Mouse (Mus musculus): ENCODE results near the gene Tbx3. TPM values are rescaled to one million over a fixed set of nuclear protein-coding genes. Genes with fewer than 3 reads are reported as not detected.

Tbx3 gene
- polyA plus RNA-seq, 2 experiments: 1.4 to 2.4 TPM

- TF ChIP-seq EP300 (IDR thresholded peaks at IDR 0.05; ENCODE audit: low read depth) (no peak), CTCF (IDR thresholded peaks at IDR 0.05; ENCODE audit: low read depth) (0 out of 2 replicates have a peak, but pooled peaks have one; percentile 6)
- H3K27me3 ChIP-seq (ENCODE audit: control insufficient read depth, insufficient read depth, low read length): peaks cover 50% of the 10 kb centered on the region
- no peak for ATAC-seq (ENCODE audit: insufficient read depth)
- WGBS (ENCODE audit: insufficient replicate concordance): 30% methylated on average over 2 of the region's 2 CpGs
- no peaks in the 10 kb centered on the region for H3K36me3 ChIP-seq (replicated peaks; ENCODE audit: control insufficient read depth, insufficient read depth, low read depth)
- H3K27ac ChIP-seq: no peak overlapping the region
- no peak overlapping the region for H3K9ac ChIP-seq (replicated peaks)
- 0 out of 4 replicates have a peak, but pooled peaks cover 0 to 2% of the 10 kb centered on the region in 2 experiments for H3K4me1 ChIP-seq (replicated peaks; ENCODE audit: control insufficient read depth in 2 of 2, insufficient read depth in 2 of 2, low read length in 1 of 2)
- no peak overlapping the region for H3K4me3 ChIP-seq (ENCODE audit: insufficient read depth in 1 of 2, low read depth in 2 of 2, low read length in 2 of 2)
- no peak overlapping the region for H3K4me2 ChIP-seq (ENCODE audit: low read depth)
- no peaks in the 10 kb centered on the region for H3K9me3 ChIP-seq (ENCODE audit: control insufficient read depth, low read length)
- DNase-seq (ENCODE audit: low read depth in 3 of 3, low spot score in 3 of 3): no peak
Measured at GRCm38 (mm10) chr5:119676245-119676644, 5.8 kb downstream of the Tbx3 start.

- TF ChIP-seq CTCF (IDR thresholded peaks at IDR 0.05; ENCODE audit: low read depth): no peak
- TF ChIP-seq EP300 (IDR thresholded peaks at IDR 0.05; ENCODE audit: low read depth): no peak
- ATAC-seq (ENCODE audit: insufficient read depth) (no peak), DNase-seq (ENCODE audit: low read depth in 3 of 3, low spot score in 3 of 3) (no peak)
- Histone ChIP-seq H3K27me3 (ENCODE audit: control insufficient read depth, insufficient read depth, low read length) (peaks cover 46% of the 10 kb centered on the region), H3K4me2 (ENCODE audit: low read depth) (no peak overlapping the region), H3K9me3 (ENCODE audit: control insufficient read depth, low read length) (no peaks in the 10 kb centered on the region), H3K9ac (replicated peaks) (no peak overlapping the region), H3K4me3 (ENCODE audit: insufficient read depth in 1 of 2, low read depth in 2 of 2, low read length in 2 of 2) (no peak overlapping the region), H3K4me1 (replicated peaks; ENCODE audit: control insufficient read depth in 2 of 2, insufficient read depth in 2 of 2, low read length in 1 of 2) (0 out of 4 replicates have a peak, but pooled peaks cover 0 to 2% of the 10 kb centered on the region in 2 experiments), H3K27ac (no peak overlapping the region), H3K36me3 (replicated peaks; ENCODE audit: control insufficient read depth, insufficient read depth, low read depth) (no peaks in the 10 kb centered on the region)
- WGBS (ENCODE audit: insufficient replicate concordance): 44% methylated on average over 5 of the region's 5 CpGs
Measured at GRCm38 (mm10) chr5:119678516-119678915, 8.0 kb downstream of the Tbx3 start.

- DNase-seq (ENCODE audit: low read depth in 3 of 3, low spot score in 3 of 3) (no peak), ATAC-seq (ENCODE audit: insufficient read depth) (no peak)
- Histone ChIP-seq H3K4me3 (ENCODE audit: insufficient read depth in 1 of 2, low read depth in 2 of 2, low read length in 2 of 2) (no peak overlapping the region), H3K4me2 (ENCODE audit: low read depth) (no peak overlapping the region), H3K36me3 (replicated peaks; ENCODE audit: control insufficient read depth, insufficient read depth, low read depth) (no peaks in the 10 kb centered on the region), H3K9me3 (ENCODE audit: control insufficient read depth, low read length) (no peaks in the 10 kb centered on the region), H3K9ac (replicated peaks) (no peak overlapping the region), H3K4me1 (replicated peaks; ENCODE audit: control insufficient read depth in 2 of 2, insufficient read depth in 2 of 2, low read length in 1 of 2) (0 out of 4 replicates have a peak, but pooled peaks cover 0 to 2% of the 10 kb centered on the region in 2 experiments), H3K27me3 (ENCODE audit: control insufficient read depth, insufficient read depth, low read length) (peaks cover 43% of the 10 kb centered on the region), H3K27ac (no peak overlapping the region)
- TF ChIP-seq EP300 (IDR thresholded peaks at IDR 0.05; ENCODE audit: low read depth): no peak
- no peak for TF ChIP-seq CTCF (IDR thresholded peaks at IDR 0.05; ENCODE audit: low read depth)
Measured at GRCm38 (mm10) chr5:119679084-119679483, 8.6 kb downstream of the Tbx3 start.

- H3K4me2 ChIP-seq (ENCODE audit: low read depth): no peak overlapping the region
- H3K9me3 ChIP-seq (ENCODE audit: control insufficient read depth, low read length): no peaks in the 10 kb centered on the region
- no peak for DNase-seq (ENCODE audit: low read depth in 3 of 3, low spot score in 3 of 3)
- H3K4me1 ChIP-seq (replicated peaks; ENCODE audit: control insufficient read depth in 2 of 2, insufficient read depth in 2 of 2, low read length in 1 of 2): 0 out of 4 replicates have a peak, but pooled peaks cover 0 to 2% of the 10 kb centered on the region in 2 experiments
- 31% methylated on average over 10 of the region's 10 CpGs for WGBS (ENCODE audit: insufficient replicate concordance)
- no peak overlapping the region for H3K27ac ChIP-seq
- TF ChIP-seq EP300 (IDR thresholded peaks at IDR 0.05; ENCODE audit: low read depth): no peak
- TF ChIP-seq CTCF (IDR thresholded peaks at IDR 0.05; ENCODE audit: low read depth): no peak
- peaks cover 46% of the 10 kb centered on the region for H3K27me3 ChIP-seq (ENCODE audit: control insufficient read depth, insufficient read depth, low read length)
- H3K36me3 ChIP-seq (replicated peaks; ENCODE audit: control insufficient read depth, insufficient read depth, low read depth): no peaks in the 10 kb centered on the region
- H3K4me3 ChIP-seq (ENCODE audit: insufficient read depth in 1 of 2, low read depth in 2 of 2, low read length in 2 of 2): no peak overlapping the region
- ATAC-seq (ENCODE audit: insufficient read depth): no peak
- H3K9ac ChIP-seq (replicated peaks): no peak overlapping the region
Measured at GRCm38 (mm10) chr5:119679614-119680328, 9.3 kb downstream of the Tbx3 start.

- Histone ChIP-seq H3K27ac (no peak overlapping the region), H3K9me3 (ENCODE audit: control insufficient read depth, low read length) (no peaks in the 10 kb centered on the region), H3K27me3 (ENCODE audit: control insufficient read depth, insufficient read depth, low read length) (peaks cover 47% of the 10 kb centered on the region), H3K4me2 (ENCODE audit: low read depth) (no peak overlapping the region), H3K4me1 (replicated peaks; ENCODE audit: control insufficient read depth in 2 of 2, insufficient read depth in 2 of 2, low read length in 1 of 2) (0 out of 4 replicates have a peak, but pooled peaks cover 0 to 2% of the 10 kb centered on the region in 2 experiments), H3K4me3 (ENCODE audit: insufficient read depth in 1 of 2, low read depth in 2 of 2, low read length in 2 of 2) (no peak overlapping the region), H3K9ac (replicated peaks) (no peak overlapping the region), H3K36me3 (replicated peaks; ENCODE audit: control insufficient read depth, insufficient read depth, low read depth) (no peaks in the 10 kb centered on the region)
- no peak for TF ChIP-seq EP300 (IDR thresholded peaks at IDR 0.05; ENCODE audit: low read depth)
- no peak for TF ChIP-seq CTCF (IDR thresholded peaks at IDR 0.05; ENCODE audit: low read depth)
- ATAC-seq (ENCODE audit: insufficient read depth): no peak
- WGBS (ENCODE audit: insufficient replicate concordance): 12% methylated on average over 62 of the region's 62 CpGs
- DNase-seq (ENCODE audit: low read depth in 3 of 3, low spot score in 3 of 3): no peak
Measured at GRCm38 (mm10) chr5:119680329-119681010, 10.0 kb downstream of the Tbx3 start.

All from liver, embryonic 14.5 days (tissue).